In the genomic region with DNA sequence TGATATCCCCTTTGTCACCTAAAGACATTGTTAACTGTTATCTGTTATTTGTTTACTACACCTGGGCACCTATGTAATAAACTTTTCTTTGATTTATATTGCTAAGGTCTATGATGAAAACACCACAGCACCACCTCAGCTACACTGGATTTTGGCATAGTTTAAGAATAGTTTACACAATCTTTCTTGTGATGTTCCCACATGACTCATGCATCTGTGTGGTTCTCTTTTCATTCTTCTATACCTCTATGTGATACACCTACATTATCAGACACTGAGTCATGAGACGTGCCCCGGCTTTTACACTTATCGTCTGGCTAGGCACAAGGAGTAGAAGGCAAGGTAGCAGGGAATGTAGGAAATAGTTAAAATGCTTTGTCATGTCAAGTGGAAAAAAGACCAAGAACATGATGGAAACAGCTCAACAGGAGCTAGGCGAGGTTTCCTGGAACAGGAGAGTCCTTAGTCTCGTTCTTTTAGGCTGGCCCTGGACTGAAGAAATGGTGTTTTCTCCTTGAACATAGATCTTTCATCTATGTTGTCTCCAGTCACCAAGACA, we compare ENCODE assay signal across 11 mouse cellular contexts. TPM values are rescaled to one million over a fixed set of nuclear protein-coding genes. Genes with fewer than 3 reads are reported as not detected.
DNase-seq lines count a peak whose midpoint lies in the region; ATAC-seq lines count a peak whose summit lies in the region.
"Had no signal": no experiment of that assay in that cellular context is flagged by ENCODE, and none has a peak within 500 bp of the region (broad histone marks: within the 10 kb centered on the region; RNA-seq: fewer than 3 reads in every experiment).

No protein-coding gene starts in this region.

- H3K9me3 ChIP-seq in forebrain, embryonic 10.5 days, result no peaks in the 10 kb centered on the region
- no peaks in the 10 kb centered on the region for H3K9me3 ChIP-seq in forebrain, embryonic 14.5 days (replicated peaks; ENCODE audit: control insufficient read depth, low read length)
- H3K9me3 ChIP-seq in lung, embryonic 15.5 days, result no peaks in the 10 kb centered on the region
- H3K9me3 ChIP-seq in embryonic facial prominence, embryonic 12.5 days, result no peaks in the 10 kb centered on the region
- no peaks in the 10 kb centered on the region for H3K9me3 ChIP-seq in liver, embryonic 13.5 days (replicated peaks)

- H3K9ac ChIP-seq in forebrain, embryonic 14.5 days (ENCODE audit: low read length), result no peak overlapping the region
- no peak overlapping the region for H3K9ac ChIP-seq in lung, embryonic 15.5 days
- H3K9ac ChIP-seq in embryonic facial prominence, embryonic 12.5 days, result no peak overlapping the region
- peak overlapping the region; percentile 50 for H3K9ac ChIP-seq in liver, embryonic 13.5 days

- 92% methylated on average over 5 of the region's 5 CpGs for WGBS in forebrain, embryonic 10.5 days
- 90% methylated on average over 5 of the region's 5 CpGs for WGBS in forebrain, embryonic 14.5 days
- 83% methylated on average over 5 of the region's 5 CpGs for WGBS in lung, embryonic 15.5 days
- WGBS in embryonic facial prominence, embryonic 12.5 days, result 89% methylated on average over 5 of the region's 5 CpGs
- WGBS in liver, embryonic 13.5 days (ENCODE audit: insufficient replicate concordance), result 82% methylated on average over 5 of the region's 5 CpGs

- no peak overlapping the region for H3K4me2 ChIP-seq in forebrain, embryonic 14.5 days (ENCODE audit: low read length)
- H3K4me2 ChIP-seq in lung, embryonic 15.5 days, result no peak overlapping the region
- no peak overlapping the region for H3K4me2 ChIP-seq in embryonic facial prominence, embryonic 12.5 days (replicated peaks)
- H3K4me2 ChIP-seq in liver, embryonic 13.5 days, result no peak overlapping the region

- peak overlapping the region; percentile 98 for H3K27ac ChIP-seq in forebrain, embryonic 10.5 days
- no peak overlapping the region; the same call in 1 of the 2 replicates for H3K27ac ChIP-seq in forebrain, embryonic 14.5 days (ENCODE audit: low read depth, low read length)
- peak overlapping the region; percentile 87 for H3K27ac ChIP-seq in lung, embryonic 15.5 days
- peak overlapping the region; percentile 90 for H3K27ac ChIP-seq in embryonic facial prominence, embryonic 12.5 days
- peak overlapping the region; percentile 99 for H3K27ac ChIP-seq in liver, embryonic 13.5 days

- no peaks in the 10 kb centered on the region for H3K27me3 ChIP-seq in forebrain, embryonic 10.5 days (ENCODE audit: poor library complexity, severe bottlenecking)
- H3K27me3 ChIP-seq in forebrain, embryonic 14.5 days (replicated peaks; ENCODE audit: control insufficient read depth, insufficient read depth, low read length), result no peaks in the 10 kb centered on the region
- H3K27me3 ChIP-seq in lung, embryonic 15.5 days, result no peaks in the 10 kb centered on the region
- no peaks in the 10 kb centered on the region for H3K27me3 ChIP-seq in embryonic facial prominence, embryonic 12.5 days
- H3K27me3 ChIP-seq in liver, embryonic 13.5 days, result no peaks in the 10 kb centered on the region

- H3K4me3 ChIP-seq in forebrain, embryonic 10.5 days, result no peak overlapping the region
- H3K4me3 ChIP-seq in forebrain, embryonic 14.5 days (ENCODE audit: low read depth, low read length), result no peak overlapping the region
- no peak overlapping the region for H3K4me3 ChIP-seq in lung, embryonic 15.5 days
- H3K4me3 ChIP-seq in embryonic facial prominence, embryonic 12.5 days, result no peak overlapping the region
- no peak overlapping the region for H3K4me3 ChIP-seq in liver, embryonic 13.5 days (replicated peaks)

- no peak for DNase-seq in forebrain, embryonic 10.5 days (ENCODE audit: extremely low spot score, low spot score)
- DNase-seq in forebrain, embryonic 14.5 days (ENCODE audit: low spot score), result no peak
- no peak for DNase-seq in lung, postnatal 25 days (ENCODE audit: low spot score)
- DNase-seq in liver, embryonic 13.5 days, result no peak
- no peak for DNase-seq in right cerebral cortex, postnatal 14 days
- no peak for DNase-seq in urinary bladder, postnatal 14 days (ENCODE audit: low spot score)
- DNase-seq: cerebellum, adult 18-20 months; lung, postnatal 4 days had no signal

- H3K36me3 ChIP-seq in forebrain, embryonic 10.5 days (replicated peaks), result no peaks in the 10 kb centered on the region
- no peaks in the 10 kb centered on the region for H3K36me3 ChIP-seq in forebrain, embryonic 14.5 days (ENCODE audit: control insufficient read depth, insufficient read depth, low read length)
- no peaks in the 10 kb centered on the region for H3K36me3 ChIP-seq in lung, embryonic 15.5 days
- no peaks in the 10 kb centered on the region for H3K36me3 ChIP-seq in embryonic facial prominence, embryonic 12.5 days
- H3K36me3 ChIP-seq in liver, embryonic 13.5 days, result no peaks in the 10 kb centered on the region

- peaks cover 39% of the 10 kb centered on the region for H3K4me1 ChIP-seq in forebrain, embryonic 10.5 days
- H3K4me1 ChIP-seq in forebrain, embryonic 14.5 days (ENCODE audit: control insufficient read depth, insufficient read depth, low read length), result peaks cover 13% of the 10 kb centered on the region
- peaks cover 31% of the 10 kb centered on the region for H3K4me1 ChIP-seq in lung, embryonic 15.5 days
- peaks cover 5% of the 10 kb centered on the region; the same call in 1 of the 2 replicates for H3K4me1 ChIP-seq in embryonic facial prominence, embryonic 12.5 days
- peaks cover 47% of the 10 kb centered on the region for H3K4me1 ChIP-seq in liver, embryonic 13.5 days (replicated peaks)

- ATAC-seq in forebrain, embryonic 14.5 days, result no peak
- ATAC-seq in lung, embryonic 15.5 days (ENCODE audit: borderline replicate concordance, extremely low read depth, low FRiP score, low TSS enrichment), result no peak
- no peak for ATAC-seq in embryonic facial prominence, embryonic 12.5 days (ENCODE audit: insufficient number of reproducible peaks, insufficient read depth, low FRiP score, low TSS enrichment)
- ATAC-seq in liver, embryonic 13.5 days (ENCODE audit: low read depth), result no peak
- ATAC-seq: activated CD4-positive, CD25-positive, alpha-beta regulatory T cell, adult 4 months had no signal

RNA-seq across cellular contexts. Expression of gene Hist1h2ab, which starts 1.3 kb away (rescaled TPM):
- polyA plus RNA-seq in forebrain, embryonic 10.5 days (2016; fragmentation: Nextera tagmentation; extraction: Ambion mirVana), result 49.5 and 50.4 TPM in 2 replicates
- polyA plus RNA-seq in forebrain, embryonic 14.5 days (2014; fragmentation: Nextera tagmentation; extraction: Ambion mirVana), result 27.8 and 49.2 TPM in 2 replicates
- polyA plus RNA-seq in lung, embryonic 15.5 days (2015; fragmentation: Nextera tagmentation; extraction: Ambion mirVana), result 74.3 and 83.5 TPM in 2 replicates
- 58.7 and 62.9 TPM in 2 replicates for polyA plus RNA-seq in embryonic facial prominence, embryonic 12.5 days (2016; fragmentation: Nextera tagmentation; extraction: Ambion mirVana)
- polyA plus RNA-seq in liver, embryonic 13.5 days (2015; fragmentation: Nextera tagmentation; extraction: Ambion mirVana), result 54.0 and 76.2 TPM in 2 replicates

RNA-seq across cellular contexts. Expression of gene Hist1h3b, which starts 2.4 kb away (rescaled TPM):
- polyA plus RNA-seq in forebrain, embryonic 10.5 days (2016; fragmentation: Nextera tagmentation; extraction: Ambion mirVana), result 9.1 and 9.5 TPM in 2 replicates
- 2.3 and 9.6 TPM in 2 replicates for polyA plus RNA-seq in forebrain, embryonic 14.5 days (2014; fragmentation: Nextera tagmentation; extraction: Ambion mirVana)
- 12.0 and 18.6 TPM in 2 replicates for polyA plus RNA-seq in lung, embryonic 15.5 days (2015; fragmentation: Nextera tagmentation; extraction: Ambion mirVana)
- polyA plus RNA-seq in embryonic facial prominence, embryonic 12.5 days (2016; fragmentation: Nextera tagmentation; extraction: Ambion mirVana), result 14.0 and 23.7 TPM in 2 replicates
- polyA plus RNA-seq in liver, embryonic 13.5 days (2015; fragmentation: Nextera tagmentation; extraction: Ambion mirVana), result 10.4 and 29.5 TPM in 2 replicates
- polyA plus RNA-seq: activated CD4-positive, CD25-positive, alpha-beta regulatory T cell, adult 4 months had no signal

RNA-seq across cellular contexts. Expression of gene Hist1h2bb, which starts 3.1 kb away (rescaled TPM):
- polyA plus RNA-seq in forebrain, embryonic 10.5 days (2016; fragmentation: Nextera tagmentation; extraction: Ambion mirVana), result 2.3 and 2.7 TPM in 2 replicates
- polyA plus RNA-seq in forebrain, embryonic 14.5 days (2014; fragmentation: Nextera tagmentation; extraction: Ambion mirVana), result 1.3 and 1.5 TPM in 2 replicates
- 3.2 and 4.1 TPM in 2 replicates for polyA plus RNA-seq in lung, embryonic 15.5 days (2015; fragmentation: Nextera tagmentation; extraction: Ambion mirVana)
- polyA plus RNA-seq in embryonic facial prominence, embryonic 12.5 days (2016; fragmentation: Nextera tagmentation; extraction: Ambion mirVana), result 3.6 and 5.0 TPM in 2 replicates
- 3.9 and 5.6 TPM in 2 replicates for polyA plus RNA-seq in liver, embryonic 13.5 days (2015; fragmentation: Nextera tagmentation; extraction: Ambion mirVana)

RNA-seq across cellular contexts. Expression of gene Hist1h3c, which starts 4.2 kb away (rescaled TPM):
- 7.7 and 9.0 TPM in 2 replicates for polyA plus RNA-seq in forebrain, embryonic 10.5 days (2016; fragmentation: Nextera tagmentation; extraction: Ambion mirVana)
- 2.4 and 5.9 TPM in 2 replicates for polyA plus RNA-seq in forebrain, embryonic 14.5 days (2014; fragmentation: Nextera tagmentation; extraction: Ambion mirVana)
- 12.0 and 13.7 TPM in 2 replicates for polyA plus RNA-seq in lung, embryonic 15.5 days (2015; fragmentation: Nextera tagmentation; extraction: Ambion mirVana)
- 19.2 and 19.3 TPM in 2 replicates for polyA plus RNA-seq in embryonic facial prominence, embryonic 12.5 days (2016; fragmentation: Nextera tagmentation; extraction: Ambion mirVana)
- 5.2 and 5.9 TPM in 2 replicates for polyA plus RNA-seq in liver, embryonic 13.5 days (2015; fragmentation: Nextera tagmentation; extraction: Ambion mirVana)

RNA-seq across cellular contexts. Expression of gene Hist1h4b, which starts 7.2 kb away (rescaled TPM):
- 2.5 and 4.5 TPM in 2 replicates for polyA plus RNA-seq in forebrain, embryonic 10.5 days (2016; fragmentation: Nextera tagmentation; extraction: Ambion mirVana)
- 3.5 and 4.7 TPM in 2 replicates for polyA plus RNA-seq in forebrain, embryonic 14.5 days (2014; fragmentation: Nextera tagmentation; extraction: Ambion mirVana)
- polyA plus RNA-seq in lung, embryonic 15.5 days (2015; fragmentation: Nextera tagmentation; extraction: Ambion mirVana), result 5.8 and 7.5 TPM in 2 replicates
- polyA plus RNA-seq in embryonic facial prominence, embryonic 12.5 days (2016; fragmentation: Nextera tagmentation; extraction: Ambion mirVana), result 9.4 and 11.5 TPM in 2 replicates
- 3.7 and 5.5 TPM in 2 replicates for polyA plus RNA-seq in liver, embryonic 13.5 days (2015; fragmentation: Nextera tagmentation; extraction: Ambion mirVana)
